Mouse (Mus musculus) brown adipose tissue, adult 24 weeks (tissue): ENCODE results near the gene Naa38. TPM values are rescaled to one million over a fixed set of nuclear protein-coding genes. Genes with fewer than 3 reads are reported as not detected.
A peak's percentile ranks its signal among the peaks of the same experiment; 100 is the strongest.
"Not testable (repeated sequence)": the region's sequence is repeated elsewhere in the genome, so short reads cannot be mapped to it uniquely, and the experiment has no call there.

Source experiments
- H3K27ac ChIP-seq: fragments of 200-500 bp; replicated peaks from 2 replicates; pipeline ENCODE4 v1.5.1; 2012; ENCODE audit warnings: low read depth, mild to moderate bottlenecking, low read length
- H3K4me1 ChIP-seq: fragments of 200-500 bp; 2 replicates; pipeline ENCODE4 v1.6.1; 2012; ENCODE audit warnings: low read length, mixed read lengths; ENCODE audit not compliant: control insufficient read depth, insufficient read depth, insufficient read length
- H3K4me3 ChIP-seq: fragments of 200-500 bp; 2 replicates; pipeline ENCODE4 v1.5.1; 2012; ENCODE audit warnings: low read depth, mild to moderate bottlenecking, low read length, moderate library complexity; ENCODE audit not compliant: insufficient read depth
- polyA plus RNA-seq: library from polyadenylated mRNA; stranded (reverse); fragments of >200 nt; gene quantifications from 2 replicates; pipeline ENCODE4 v1.2.4, GENCODE M21; 2012; ENCODE audit not compliant: missing spikeins, insufficient read depth, insufficient read length

Gene Naa38
- polyA plus RNA-seq, 1 experiment: 290 TPM

DNA sequence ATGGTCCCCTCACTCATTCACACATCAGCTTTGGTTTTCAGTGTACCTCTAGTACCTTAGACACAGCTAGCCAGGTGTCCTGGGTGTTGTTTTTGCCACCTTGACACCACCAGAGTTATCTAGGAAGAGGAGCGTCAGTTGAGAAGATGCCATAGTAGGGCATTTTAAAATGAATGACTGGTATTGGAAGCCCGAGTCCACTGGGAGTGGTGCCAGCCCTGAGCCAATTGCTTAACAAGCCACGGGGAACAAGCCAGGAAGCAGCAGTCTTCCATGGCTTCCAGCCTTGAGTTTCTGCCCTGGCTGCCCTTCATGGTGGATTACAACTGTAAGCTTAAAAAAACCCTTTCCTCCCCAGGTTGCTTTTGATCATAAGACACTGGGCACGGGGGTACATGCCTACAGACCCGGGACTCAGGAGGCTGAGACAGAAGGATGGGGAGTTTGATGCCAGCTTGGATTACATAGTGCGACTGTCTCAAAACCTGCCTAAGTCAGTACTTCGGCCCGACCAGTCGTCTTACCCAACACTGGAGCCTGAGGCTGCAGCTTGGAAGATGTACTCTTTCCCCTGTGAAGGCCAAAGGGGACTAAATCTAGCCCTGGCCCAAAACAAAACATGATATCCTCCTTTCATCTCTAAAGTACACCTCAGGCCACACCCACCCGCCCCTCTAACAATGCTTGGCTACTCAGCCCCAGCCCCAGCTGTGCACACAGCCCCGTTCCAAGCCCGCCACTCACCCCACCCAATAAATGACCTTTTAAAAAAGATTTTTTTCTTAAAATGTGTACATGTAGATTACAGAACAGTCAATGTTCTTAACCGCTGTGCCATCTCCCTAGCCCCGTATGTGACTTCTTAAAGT lies 5.5 kb upstream of the Naa38 start:
- no peaks in the 10 kb centered on the region for H3K4me1 ChIP-seq
- H3K4me3 ChIP-seq: peak overlapping the region; percentile 21; the same call in 1 of the 2 replicates
- peak overlapping the region; percentile 82 for H3K27ac ChIP-seq

DNA sequence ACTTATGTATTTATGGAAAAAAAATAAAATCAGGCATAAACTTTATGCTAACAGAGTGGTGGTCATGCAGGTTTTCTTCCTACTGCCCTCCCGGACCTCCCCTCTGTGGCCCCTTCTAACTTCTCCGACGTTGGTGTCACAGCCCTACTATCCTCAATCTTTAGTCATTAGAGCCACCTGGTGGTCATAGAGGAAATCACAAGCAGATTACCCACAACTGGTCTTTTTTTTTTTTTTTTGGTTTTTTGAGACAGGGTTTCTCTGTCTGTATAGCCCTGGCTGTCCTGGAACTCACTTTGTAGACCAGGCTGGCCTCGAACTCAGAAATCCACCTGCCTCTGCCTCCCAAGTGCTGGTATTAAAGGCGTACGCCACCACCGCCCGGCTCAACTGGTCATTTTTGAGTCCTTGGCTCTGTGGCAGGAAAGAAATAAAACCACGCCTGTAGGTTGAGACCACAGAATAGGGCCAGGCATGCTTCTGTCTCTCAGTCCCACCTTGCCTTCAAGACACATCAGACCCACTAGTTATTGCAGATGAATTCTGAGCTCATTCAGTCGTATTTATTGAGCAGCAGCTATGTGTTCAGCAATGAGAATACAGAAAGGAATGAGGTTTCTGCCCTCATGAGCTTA lies 4.8 kb upstream of the Naa38 start:
- Histone ChIP-seq H3K27ac (no peak overlapping the region), H3K4me1 (no peaks in the 10 kb centered on the region), H3K4me3 (no peak overlapping the region)

DNA sequence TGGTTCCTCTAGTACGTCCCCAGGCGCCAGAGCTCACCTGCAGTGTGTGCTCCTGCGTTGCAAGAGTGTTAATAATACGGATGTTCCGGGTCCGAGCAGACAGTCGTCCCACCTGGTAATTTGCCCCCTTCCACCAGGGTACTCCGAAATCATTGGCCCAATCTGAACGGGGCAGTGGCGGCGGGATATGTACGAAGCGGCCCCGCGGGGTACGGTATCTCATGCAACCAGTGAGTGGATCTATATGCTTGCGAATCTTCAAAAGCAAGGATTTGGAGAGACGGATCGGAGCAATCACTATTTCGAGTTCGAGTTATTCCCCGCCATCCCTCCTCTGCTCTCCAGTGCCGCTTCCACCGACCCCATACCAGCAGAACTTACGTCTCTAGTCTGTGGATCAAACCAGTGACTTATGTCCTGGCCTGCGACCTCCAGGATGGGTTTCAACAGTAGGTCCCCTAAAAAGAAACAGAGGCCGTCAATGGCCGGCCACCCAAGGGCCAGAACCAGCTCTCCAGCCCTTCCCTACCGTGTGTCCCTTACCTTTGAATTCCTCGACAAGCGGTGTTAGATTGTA lies 608 bp upstream of the Naa38 start:
- H3K4me3 ChIP-seq: peak overlapping the region; percentile 85
- H3K27ac ChIP-seq: peak overlapping the region; percentile 72
- not testable (repeated sequence) for H3K4me1 ChIP-seq

DNA sequence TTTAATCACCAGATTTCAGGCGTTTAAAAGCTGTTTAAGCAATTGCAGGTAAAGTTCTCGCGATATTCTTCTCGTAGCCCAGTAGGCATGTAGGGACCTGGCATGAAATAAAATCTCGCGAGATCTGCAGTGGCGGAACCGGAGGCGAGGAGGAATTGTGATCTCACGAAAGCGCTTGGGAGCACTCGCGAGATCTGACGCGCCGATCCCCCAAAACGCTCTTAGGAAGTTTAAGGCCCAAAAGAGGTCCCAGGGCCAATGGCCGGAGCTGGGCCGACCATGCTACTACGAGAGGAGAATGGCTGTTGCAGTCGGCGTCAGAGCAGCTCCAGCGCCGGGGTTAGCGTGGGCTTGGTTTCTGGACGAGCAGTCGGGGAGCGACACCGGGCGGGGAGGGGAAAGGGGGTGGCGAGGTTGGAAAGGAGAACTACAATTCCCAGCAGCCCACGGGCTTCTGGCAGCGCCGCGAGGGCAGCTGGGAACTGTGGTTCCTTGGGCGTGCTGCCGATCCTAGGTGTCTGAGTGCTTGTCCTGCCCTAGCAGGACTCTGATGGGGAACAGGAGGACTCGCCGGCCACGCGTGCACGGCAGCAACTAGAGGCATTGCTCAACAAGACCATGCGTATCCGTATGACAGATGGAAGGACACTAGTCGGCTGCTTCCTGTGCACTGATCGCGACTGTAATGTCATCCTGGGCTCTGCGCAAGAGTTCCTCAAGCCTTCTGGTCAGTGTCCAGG lies 517 bp downstream of the Naa38 start:
- Histone ChIP-seq H3K4me1 (no peaks in the 10 kb centered on the region), H3K4me3 (peak overlapping the region; percentile 85), H3K27ac (peak overlapping the region; percentile 99)

DNA sequence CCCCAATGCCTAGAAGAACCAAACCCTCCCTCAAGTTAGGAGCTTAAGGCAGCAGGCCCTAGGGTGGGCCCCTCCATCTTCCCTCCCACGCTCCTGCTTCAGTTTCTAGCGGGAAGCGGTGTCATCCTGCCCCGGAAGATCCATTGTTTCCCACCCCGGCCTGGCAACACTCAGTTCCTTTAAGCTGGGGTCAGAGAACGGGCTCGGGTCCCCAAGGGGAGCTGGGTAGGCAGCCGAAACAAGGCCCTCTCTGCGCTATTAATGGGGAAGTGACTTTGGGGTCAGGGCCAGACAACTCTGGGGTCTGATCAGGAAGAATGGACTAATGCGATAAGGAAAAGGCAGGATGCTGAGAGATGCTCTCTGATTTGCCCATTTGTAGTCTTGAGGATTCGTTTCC lies 1.5 kb downstream of the Naa38 start:
- Histone ChIP-seq H3K4me3 (peak overlapping the region; percentile 85), H3K27ac (peak overlapping the region; percentile 99), H3K4me1 (no peaks in the 10 kb centered on the region; the same call in 1 of the 2 replicates)

DNA sequence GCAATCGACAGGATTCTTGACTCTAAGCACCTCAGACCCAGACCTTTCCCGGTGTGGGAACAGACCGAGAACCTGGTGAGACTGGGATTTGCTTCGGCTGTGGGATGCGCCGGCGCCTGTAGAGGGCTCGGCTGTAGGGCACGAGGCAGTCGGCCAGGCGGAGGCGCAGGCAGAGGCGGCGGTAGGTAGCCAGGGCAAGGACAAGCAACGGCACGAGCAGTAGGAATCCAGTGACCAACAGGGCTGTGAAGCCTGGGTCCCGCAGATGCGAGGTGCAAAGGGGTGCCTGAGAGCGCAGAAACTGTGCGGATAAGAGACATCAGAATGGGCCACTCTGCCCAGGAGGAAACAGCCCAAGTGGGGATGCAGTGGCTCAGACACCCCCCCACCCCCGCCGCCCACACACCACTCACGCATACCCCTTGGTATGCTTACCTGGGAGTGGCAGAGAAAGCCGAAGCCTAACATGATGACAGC lies 2.3 kb downstream of the Naa38 start:
- Histone ChIP-seq H3K27ac (peak overlapping the region; percentile 99), H3K4me1 (no peaks in the 10 kb centered on the region; the same call in 1 of the 2 replicates), H3K4me3 (peak overlapping the region; percentile 85)

DNA sequence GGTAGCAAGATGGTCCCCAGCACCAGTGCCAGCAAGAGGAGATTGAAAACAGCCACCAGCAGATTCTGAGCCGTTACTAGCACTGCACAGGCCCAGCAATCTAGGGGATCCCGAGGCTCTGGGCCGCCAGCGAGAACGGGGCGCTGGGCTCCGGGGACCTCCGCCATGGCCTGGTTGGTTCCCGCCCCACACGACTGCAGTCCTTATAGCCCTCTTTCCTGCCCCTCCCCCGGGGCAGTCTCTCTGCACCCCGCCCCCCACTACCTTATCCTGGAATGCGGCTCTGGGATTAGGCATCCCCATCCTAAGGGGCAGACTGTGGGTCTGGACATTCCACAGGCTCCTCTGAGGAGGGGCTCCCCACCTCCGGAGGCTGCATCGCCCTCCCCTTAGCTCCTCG lies 2.8 kb downstream of the Naa38 start, which contains the start of gene Tmem88:
Tmem88 (minus strand) TSS at position 176 of the 400 bp plus-strand sequence.
- peak within 1 kb of the TSS; percentile 99 for H3K27ac ChIP-seq
- H3K4me1 ChIP-seq: no peaks in the 10 kb centered on the region; the same call in 1 of the 2 replicates
- peak within 1 kb of the TSS; percentile 85 for H3K4me3 ChIP-seq

DNA sequence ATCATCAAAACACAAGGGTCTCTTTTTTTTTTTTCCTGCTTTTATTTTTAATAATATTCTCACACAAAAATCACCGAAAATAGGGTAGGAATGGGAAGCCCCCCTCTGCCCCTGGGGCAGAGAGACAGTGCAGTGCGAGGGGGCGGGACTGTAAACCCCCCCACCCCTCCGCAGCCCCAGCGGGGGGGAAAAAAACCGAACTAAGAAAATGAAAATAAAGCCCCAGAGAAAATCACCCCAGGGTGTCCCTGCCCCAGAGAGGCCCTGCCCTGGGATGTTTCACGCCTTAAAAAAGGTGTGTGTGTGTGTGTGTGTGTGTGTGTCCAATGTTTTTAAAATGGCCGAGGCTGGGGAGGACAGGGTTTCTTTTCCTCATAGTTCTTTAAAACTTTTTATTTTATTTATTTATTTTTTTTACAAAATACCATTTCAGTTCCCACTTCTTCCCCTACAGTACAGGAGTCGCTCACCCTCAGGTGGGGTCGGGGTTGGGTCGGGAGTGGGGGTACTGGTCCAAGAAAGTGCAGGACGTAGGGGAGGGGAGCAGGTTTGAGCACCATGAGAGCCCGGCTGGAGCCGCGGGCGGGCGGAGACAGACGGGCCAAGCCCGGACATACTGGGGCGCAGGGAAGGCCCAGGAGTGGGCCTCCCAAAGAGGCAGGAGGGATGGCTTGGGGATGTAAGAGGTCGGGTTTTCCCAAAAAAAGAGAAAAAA lies 3.4 kb downstream of the Naa38 start:
- Histone ChIP-seq H3K4me3 (peak overlapping the region; percentile 85), H3K27ac (peak overlapping the region; percentile 55), H3K4me1 (no peaks in the 10 kb centered on the region; the same call in 1 of the 2 replicates)

DNA sequence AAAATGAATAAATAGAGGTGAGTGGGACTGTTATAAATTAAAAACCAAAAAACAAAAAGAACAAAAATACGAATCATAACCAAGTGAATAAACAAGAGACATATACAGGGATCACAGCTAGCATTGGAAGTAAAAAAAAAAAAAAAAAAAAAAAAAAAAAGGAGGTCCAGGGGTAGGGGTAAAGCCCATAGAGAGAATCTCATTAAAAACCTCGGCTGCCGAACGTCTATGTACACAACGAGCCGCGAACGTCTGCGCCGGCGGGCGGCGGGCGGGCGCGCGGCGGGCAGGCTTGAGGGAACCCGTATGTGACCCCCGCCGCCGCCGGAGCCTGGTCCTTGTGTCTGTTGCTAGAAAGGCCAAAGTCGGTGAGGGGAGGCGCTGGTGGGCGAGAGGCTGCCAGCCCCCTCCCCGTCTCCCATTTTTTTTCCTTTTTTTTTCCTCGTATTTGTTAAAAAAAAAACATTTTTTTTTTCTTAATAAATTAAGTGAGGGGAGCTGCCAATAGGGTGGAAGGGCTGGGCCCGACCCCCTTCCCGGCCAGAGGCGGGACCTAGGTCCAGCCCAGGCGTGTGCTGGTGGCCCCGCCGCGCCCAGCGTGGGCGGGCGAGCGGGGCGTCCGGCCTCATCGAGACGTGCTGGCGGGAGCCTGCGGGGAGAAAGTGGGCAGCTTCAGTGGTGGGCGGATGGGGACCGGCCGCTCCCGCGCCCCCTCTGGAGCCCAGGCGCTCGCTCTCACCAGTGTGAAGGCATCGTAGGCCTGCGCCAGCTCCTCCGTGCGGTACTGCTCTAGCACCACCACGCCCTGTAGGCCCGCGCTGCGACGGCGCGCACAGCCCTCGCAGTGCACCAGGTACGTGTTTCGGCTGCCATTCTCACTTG lies 4.2 kb downstream of the Naa38 start:
- peak overlapping the region; percentile 23; the same call in 1 of the 2 replicates for H3K27ac ChIP-seq
- no peaks in the 10 kb centered on the region; the same call in 1 of the 2 replicates for H3K4me1 ChIP-seq
- H3K4me3 ChIP-seq: peak overlapping the region; percentile 49

DNA sequence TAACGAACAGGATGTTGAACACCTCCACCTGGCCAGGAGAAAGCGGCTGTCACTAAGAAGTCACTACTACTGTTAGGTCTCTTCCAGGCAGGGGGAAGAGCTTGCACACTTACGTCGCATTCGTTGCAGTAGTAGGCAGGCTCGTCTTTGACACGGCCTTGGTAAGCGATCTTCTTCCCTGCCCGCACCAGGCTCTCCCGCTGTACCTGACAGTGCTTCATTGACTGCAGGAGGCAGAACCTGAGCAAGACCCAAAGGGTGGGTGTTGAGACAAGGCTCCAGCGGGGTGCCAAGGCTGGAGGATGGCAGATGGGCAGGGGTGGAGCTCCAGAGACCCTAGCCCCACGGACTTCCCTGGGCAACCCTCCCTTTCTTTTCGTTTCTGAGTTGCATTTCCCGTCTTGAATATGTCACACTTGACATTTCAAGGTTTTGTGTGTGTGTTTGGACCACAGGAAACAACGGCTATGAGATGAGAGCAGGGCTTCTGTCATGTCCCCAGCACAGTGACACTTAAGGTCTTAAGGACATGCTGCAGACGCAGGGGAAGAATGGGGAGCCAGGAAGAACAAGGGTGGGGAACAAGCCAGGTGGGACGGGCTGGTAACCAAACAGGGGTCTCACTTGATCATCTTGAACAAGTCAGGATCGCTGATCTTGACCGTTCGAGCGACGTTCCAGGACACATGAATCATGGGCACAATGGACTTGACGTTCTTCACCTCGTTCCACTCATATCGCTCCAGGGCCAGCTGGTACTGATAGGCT lies 5.0 kb downstream of the Naa38 start:
- Histone ChIP-seq H3K4me3 (peak overlapping the region; percentile 40), H3K27ac (no peak overlapping the region), H3K4me1 (no peaks in the 10 kb centered on the region; the same call in 1 of the 2 replicates)

DNA sequence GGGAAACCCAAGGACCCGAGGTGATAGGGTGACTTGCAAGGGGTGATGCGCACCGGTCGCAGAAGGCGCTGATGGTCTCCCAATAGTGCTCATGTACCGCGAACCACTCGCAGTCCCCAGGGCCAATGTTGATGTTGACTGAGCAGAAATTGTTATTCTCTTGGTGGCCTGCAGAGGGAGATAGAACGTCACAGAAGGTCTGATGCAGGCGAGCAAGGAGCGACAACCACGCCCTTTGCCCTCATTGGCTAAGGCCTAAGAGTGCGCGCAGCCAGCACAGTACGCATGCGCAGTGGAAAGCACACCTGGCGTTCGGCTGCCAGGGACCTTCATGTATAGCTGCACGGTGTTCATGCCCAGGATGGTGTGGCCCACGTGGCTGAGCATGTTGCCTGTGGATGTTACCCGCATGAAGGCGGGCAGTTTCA lies 5.9 kb downstream of the Naa38 start:
- Histone ChIP-seq H3K27ac (no peak overlapping the region), H3K4me1 (no peaks in the 10 kb centered on the region; the same call in 1 of the 2 replicates), H3K4me3 (no peak overlapping the region)

DNA sequence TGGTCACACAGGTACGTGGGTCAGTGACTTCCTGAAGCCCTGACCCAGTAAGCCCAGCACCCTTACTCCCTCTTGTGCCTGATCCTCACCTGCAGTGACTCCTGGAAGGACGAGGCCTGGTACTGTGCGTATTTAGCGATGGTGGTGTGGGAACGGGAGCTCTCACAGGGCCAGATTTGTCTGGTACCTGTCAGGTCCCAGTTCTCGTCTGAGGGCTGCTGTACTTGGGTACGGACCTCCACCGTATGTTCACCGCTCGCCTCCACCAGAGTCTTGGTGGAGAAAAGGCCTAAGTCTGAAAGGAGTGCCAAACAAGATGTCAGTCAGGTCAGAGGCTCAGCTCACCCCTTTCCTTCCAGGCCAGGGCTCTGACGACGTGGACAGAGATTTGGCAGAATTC lies 6.7 kb downstream of the Naa38 start:
- H3K4me3 ChIP-seq: no peak overlapping the region
- H3K27ac ChIP-seq: no peak overlapping the region
- no peaks in the 10 kb centered on the region; the same call in 1 of the 2 replicates for H3K4me1 ChIP-seq
